In genomic region chr10:128913219-128913618, GRCm38 (mm10) we compare ENCODE assay signal across 7 mouse cellular contexts. TPM values are rescaled to one million over a fixed set of nuclear protein-coding genes. Genes with fewer than 3 reads are reported as not detected.
DNase-seq lines count a peak whose midpoint lies in the region; ATAC-seq and TF ChIP-seq lines count a peak whose summit lies in the region.

No protein-coding gene starts in this region.

- 6% methylated on average over 5 of the region's 5 CpGs for WGBS in hindbrain, postnatal 0 days
- WGBS in midbrain, embryonic 13.5 days, result 9% methylated on average over 5 of the region's 5 CpGs

- no peak overlapping the region for H3K4me2 ChIP-seq in hindbrain, postnatal 0 days (ENCODE audit: low read depth, low read length)
- no peak overlapping the region for H3K4me2 ChIP-seq in midbrain, embryonic 13.5 days (replicated peaks)

- peak; percentile 73 for DNase-seq in WW6 (ENCODE audit: low read depth, low spot score)
- DNase-seq in cerebellum, adult 9-10 months, result peak; percentile 96
- peak; percentile 96 for DNase-seq in hindbrain, postnatal 0 days (ENCODE audit: low spot score)
- peak; percentile 81 to 87 for DNase-seq in left cerebral cortex, postnatal 10 days (ENCODE audit: extremely low spot score in 1 of 2, low spot score in 2 of 2)
- DNase-seq in spleen, adult 12 weeks (ENCODE audit: low spot score), result peak; percentile 58

- H3K9me3 ChIP-seq in hindbrain, postnatal 0 days (ENCODE audit: low read length), result no peaks in the 10 kb centered on the region
- H3K9me3 ChIP-seq in midbrain, embryonic 13.5 days, result no peaks in the 10 kb centered on the region

- H3K27me3 ChIP-seq in hindbrain, postnatal 0 days (ENCODE audit: insufficient read depth, low read length), result no peaks in the 10 kb centered on the region
- peaks cover 9% of the 10 kb centered on the region for H3K27me3 ChIP-seq in midbrain, embryonic 13.5 days

- no peak overlapping the region for H3K9ac ChIP-seq in hindbrain, postnatal 0 days (replicated peaks; ENCODE audit: low read length)
- H3K9ac ChIP-seq in midbrain, embryonic 13.5 days (replicated peaks), result no peak overlapping the region

- no peak overlapping the region for H3K27ac ChIP-seq in hindbrain, postnatal 0 days
- H3K27ac ChIP-seq in midbrain, embryonic 13.5 days, result peak overlapping the region; percentile 25; the same call in 1 of the 2 replicates

- H3K36me3 ChIP-seq in hindbrain, postnatal 0 days (ENCODE audit: insufficient read depth, low read length), result no peaks in the 10 kb centered on the region; the same call in 1 of the 2 replicates
- peaks cover 11% of the 10 kb centered on the region for H3K36me3 ChIP-seq in midbrain, embryonic 13.5 days

- H3K4me3 ChIP-seq in hindbrain, postnatal 0 days (ENCODE audit: low read length), result no peak overlapping the region
- no peak overlapping the region for H3K4me3 ChIP-seq in midbrain, embryonic 13.5 days (replicated peaks)

- TF ChIP-seq CTCF in hindbrain, postnatal 0 days (IDR thresholded peaks at IDR 0.05; ENCODE audit: low read depth), result peak; percentile 98

- intact Hi-C loops in left cerebral cortex, postnatal 10 days (cut with DNase I), result no loop called here

- peak; percentile 80 for ATAC-seq in frontal cortex, adult (ENCODE audit: low TSS enrichment)
- peak; percentile 24 for ATAC-seq in hindbrain, postnatal 0 days
- peak; percentile 9; the same call in 1 of the 2 replicates for ATAC-seq in midbrain, embryonic 13.5 days

- no peaks in the 10 kb centered on the region for H3K4me1 ChIP-seq in hindbrain, postnatal 0 days (ENCODE audit: insufficient read depth, low read length)
- H3K4me1 ChIP-seq in midbrain, embryonic 13.5 days (replicated peaks), result peaks cover 21% of the 10 kb centered on the region

RNA-seq across cellular contexts. Expression of gene Rdh5, which starts 9.5 kb away (rescaled TPM):
- 22.6 and 24.8 TPM in 2 replicates for total RNA-seq in hindbrain, postnatal 0 days (2014; rRNA removed)
- 21.0 and 29.2 TPM in 2 replicates for polyA plus RNA-seq in hindbrain, postnatal 0 days (2015; fragmentation: Nextera tagmentation; extraction: Ambion mirVana)
- 1 to 10 TPM; 5.5 to 6.1 TPM for total RNA-seq in left cerebral cortex, postnatal 10 days (2021)
- 14.8 and 20.9 TPM in 2 replicates for polyA plus RNA-seq in midbrain, embryonic 13.5 days (2015; fragmentation: Nextera tagmentation; extraction: Ambion mirVana)

RNA-seq across cellular contexts. Expression of gene Bloc1s1, which starts 10.6 kb away (rescaled TPM):
- 70.9 and 97.6 TPM in 2 replicates for total RNA-seq in hindbrain, postnatal 0 days (2014; rRNA removed)
- polyA plus RNA-seq in hindbrain, postnatal 0 days (2015; fragmentation: Nextera tagmentation; extraction: Ambion mirVana), result 292 and 298 TPM in 2 replicates
- 10 to 100 TPM; 84.3 to 85.3 TPM for total RNA-seq in left cerebral cortex, postnatal 10 days (2021)
- polyA plus RNA-seq in midbrain, embryonic 13.5 days (2015; fragmentation: Nextera tagmentation; extraction: Ambion mirVana), result 266 and 289 TPM in 2 replicates

RNA-seq across cellular contexts. Expression of gene Cd63, which starts 12.4 kb away (rescaled TPM):
- total RNA-seq in hindbrain, postnatal 0 days (2014; rRNA removed), result 35.2 and 40.9 TPM in 2 replicates
- 417 and 436 TPM in 2 replicates for polyA plus RNA-seq in hindbrain, postnatal 0 days (2015; fragmentation: Nextera tagmentation; extraction: Ambion mirVana)
- total RNA-seq in left cerebral cortex, postnatal 10 days (2021), result 10 to 100 TPM; 63.0 to 66.0 TPM
- polyA plus RNA-seq in midbrain, embryonic 13.5 days (2015; fragmentation: Nextera tagmentation; extraction: Ambion mirVana), result 127 and 141 TPM in 2 replicates

RNA-seq across cellular contexts. Expression of gene Itga7, which starts 20.4 kb away (rescaled TPM):
- total RNA-seq in hindbrain, postnatal 0 days (2014; rRNA removed), result 29.0 and 30.6 TPM in 2 replicates
- 15.1 and 16.9 TPM in 2 replicates for polyA plus RNA-seq in hindbrain, postnatal 0 days (2015; fragmentation: Nextera tagmentation; extraction: Ambion mirVana)
- 10 to 100 TPM; 14.2 to 14.9 TPM for total RNA-seq in left cerebral cortex, postnatal 10 days (2021)
- polyA plus RNA-seq in midbrain, embryonic 13.5 days (2015; fragmentation: Nextera tagmentation; extraction: Ambion mirVana), result 1.7 and 2.5 TPM in 2 replicates

RNA-seq across cellular contexts. Expression of gene Gdf11, which starts 21.7 kb away (rescaled TPM):
- 15.9 and 18.8 TPM in 2 replicates for total RNA-seq in hindbrain, postnatal 0 days (2014; rRNA removed)
- polyA plus RNA-seq in hindbrain, postnatal 0 days (2015; fragmentation: Nextera tagmentation; extraction: Ambion mirVana), result 6.7 and 7.6 TPM in 2 replicates
- total RNA-seq in left cerebral cortex, postnatal 10 days (2021), result 10 to 100 TPM; 13.2 to 16.2 TPM
- polyA plus RNA-seq in midbrain, embryonic 13.5 days (2015; fragmentation: Nextera tagmentation; extraction: Ambion mirVana), result 11.2 and 11.7 TPM in 2 replicates

Comparison
In these comparisons a context has a peak if more than half of its experiments do, and no peak if none do; other contexts are left out.
1. ATAC-seq: peak in every context shown above with its lines; median percentile 80 in frontal cortex, adult; 24 in hindbrain, postnatal 0 days; 9 in midbrain, embryonic 13.5 days.